Mouse (Mus musculus) E14TG2a.4 (cell line): ENCODE results near the gene Zfp36.

ENCODE experiments used
- CTCF ChIP-seq: conservative IDR thresholded peaks from 2 replicates; pipeline ENCODE4 v1.5.1; 2014; ENCODE audit warnings: low read length
- NANOG ChIP-seq: IDR thresholded peaks from 2 replicates; pipeline ENCODE4 v1.6.1; 2014; ENCODE audit warnings: borderline replicate concordance, low read length, mixed read lengths

- TF ChIP-seq CTCF = peak; percentile 94
- TF ChIP-seq NANOG = no peak
Observed at GRCm38 (mm10) chr7:28344637-28345036, 35.4 kb downstream of the Zfp36 start.
